Mouse (Mus musculus) neural tube, embryonic 11.5 days (tissue): Measurements from ENCODE around the gene U2surp. TPM values are rescaled to one million over a fixed set of nuclear protein-coding genes. Genes with fewer than 3 reads are reported as not detected.

ENCODE experiments used
- ATAC-seq: fragments of 200-750 bp; cut with Nextera tagmentation; 2 replicates; pipeline ENCODE4 v1.8.0; 2017; ENCODE audit warnings: moderate number of reproducible peaks, mild to moderate bottlenecking, moderate TSS enrichment, moderate library complexity; ENCODE audit not compliant: insufficient read depth, low FRiP score, low TSS enrichment
- DNase-seq: peaks from one replicate; pipeline ENCODE4 v3.0.0-alpha.2; 2015; ENCODE audit warnings: low spot score
- H3K27ac ChIP-seq: fragments of 300-500 bp; sonication (generic); 2 replicates; pipeline ENCODE4 v1.5.1; 2014; ENCODE audit warnings: low read depth, mild to moderate bottlenecking, low read length
- H3K27me3 ChIP-seq: fragments of 300-500 bp; sonication (generic); 2 replicates; pipeline ENCODE4 v1.6.1; 2014; ENCODE audit warnings: mild to moderate bottlenecking, low read length, mixed read lengths; ENCODE audit not compliant: control insufficient read depth, insufficient read depth
- H3K36me3 ChIP-seq: fragments of 300-500 bp; sonication (generic); 2 replicates; pipeline ENCODE4 v1.6.1; 2014; ENCODE audit warnings: mild to moderate bottlenecking, low read length, moderate library complexity, mixed read lengths; ENCODE audit not compliant: control insufficient read depth, insufficient read depth
- H3K4me1 ChIP-seq: fragments of 300-500 bp; sonication (generic); 2 replicates; pipeline ENCODE4 v1.6.1; 2014; ENCODE audit warnings: low read length, mixed read lengths; ENCODE audit not compliant: control insufficient read depth, insufficient read depth
- H3K4me2 ChIP-seq: fragments of 300-500 bp; sonication (generic); 2 replicates; pipeline ENCODE4 v1.6.1; 2014; ENCODE audit warnings: low read depth, mild to moderate bottlenecking, moderate library complexity
- H3K4me3 ChIP-seq: fragments of 300-500 bp; sonication (generic); 2 replicates; pipeline ENCODE4 v1.5.1; 2014; ENCODE audit warnings: low read depth, low read length
- H3K9ac ChIP-seq: fragments of 300-500 bp; sonication (generic); 2 replicates; pipeline ENCODE4 v1.6.1; 2014; ENCODE audit warnings: mild to moderate bottlenecking, low read length
- H3K9me3 ChIP-seq: fragments of 300-500 bp; sonication (generic); 2 replicates; pipeline ENCODE4 v1.6.1; 2016; ENCODE audit warnings: low read length; ENCODE audit not compliant: control insufficient read depth
- WGBS: fragments of 180-500 bp; shearing (Covaris S2); extraction: QIAGEN DNeasy Blood & Tissue Kit; methylation state at CpG from one replicate; pipeline ENCODE4 v1.1.7; 2014; 5-methylcytosine and 5-hydroxymethylcytosine counted together
- polyA plus RNA-seq: library from polyadenylated mRNA; unstranded; fragments of >200 nt; fragmentation: Nextera tagmentation; extraction: Ambion mirVana; gene quantifications from 2 replicates; pipeline ENCODE4 v1.2.1, GENCODE M21; 2014

Gene U2surp
- polyA plus RNA-seq, 1 experiment from 2014 or later, result 119 TPM

DNA sequence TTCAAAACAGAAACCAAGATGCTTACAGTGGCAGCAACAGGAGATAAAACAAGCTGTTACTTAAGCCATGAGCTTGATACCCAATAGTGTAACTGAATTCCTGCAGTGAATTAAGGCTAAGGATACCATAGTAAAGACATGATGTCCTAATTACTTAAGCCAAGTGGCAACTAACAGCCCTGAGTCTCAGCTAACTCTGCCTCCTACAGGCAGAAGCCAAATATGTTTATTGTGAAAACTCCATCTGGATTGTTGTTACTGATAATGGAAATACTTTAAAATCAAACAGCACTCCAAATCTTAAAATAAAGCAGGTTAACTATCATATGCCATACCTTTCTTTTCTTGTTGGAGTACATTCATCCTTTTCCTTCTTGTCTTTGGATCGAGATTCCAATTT, 47.8 kb downstream of the U2surp start:
- no peak overlapping the region for H3K9ac ChIP-seq
- WGBS, result 93% methylated on average over 1 of the region's 1 CpGs
- H3K4me2 ChIP-seq, result no peak overlapping the region
- no peak overlapping the region for H3K4me3 ChIP-seq
- no peaks in the 10 kb centered on the region for H3K9me3 ChIP-seq
- no peaks in the 10 kb centered on the region; the same call in none of the 2 replicates for H3K36me3 ChIP-seq
- no peak overlapping the region for H3K27ac ChIP-seq
- ATAC-seq (no peak), DNase-seq (no peak)
- no peaks in the 10 kb centered on the region for H3K4me1 ChIP-seq
- no peaks in the 10 kb centered on the region for H3K27me3 ChIP-seq

GRCm38 (mm10) chr9:95451931-95452330, 59.9 kb downstream of the U2surp start:
- H3K27ac ChIP-seq, result no peak overlapping the region
- no peak overlapping the region for H3K9ac ChIP-seq
- no peak overlapping the region for H3K4me3 ChIP-seq
- ATAC-seq (no peak), DNase-seq (no peak)
- no peaks in the 10 kb centered on the region for H3K9me3 ChIP-seq
- H3K36me3 ChIP-seq, result no peaks in the 10 kb centered on the region
- WGBS, result 68% methylated on average over 3 of the region's 3 CpGs
- no peak overlapping the region for H3K4me2 ChIP-seq
- H3K27me3 ChIP-seq, result no peaks in the 10 kb centered on the region
- no peaks in the 10 kb centered on the region for H3K4me1 ChIP-seq

GRCm38 (mm10) chr9:95450586-95450985, 61.2 kb downstream of the U2surp start:
- H3K9ac ChIP-seq, result no peak overlapping the region
- H3K36me3 ChIP-seq, result no peaks in the 10 kb centered on the region
- no peaks in the 10 kb centered on the region for H3K27me3 ChIP-seq
- H3K4me1 ChIP-seq, result no peaks in the 10 kb centered on the region
- DNase-seq (no peak), ATAC-seq (no peak)
- H3K4me2 ChIP-seq, result no peak overlapping the region
- 98% methylated on average over 8 of the region's 8 CpGs for WGBS
- no peak overlapping the region for H3K27ac ChIP-seq
- H3K9me3 ChIP-seq, result no peaks in the 10 kb centered on the region
- H3K4me3 ChIP-seq, result no peak overlapping the region

- H3K9ac ChIP-seq, result no peak overlapping the region
- H3K4me1 ChIP-seq, result no peaks in the 10 kb centered on the region
- H3K9me3 ChIP-seq, result no peaks in the 10 kb centered on the region
- no peaks in the 10 kb centered on the region for H3K27me3 ChIP-seq
- DNase-seq (peak; percentile 60), ATAC-seq (no peak)
- no peak overlapping the region for H3K4me3 ChIP-seq
- WGBS, result 17% methylated on average over 13 of the region's 13 CpGs
- no peak overlapping the region for H3K27ac ChIP-seq
- H3K4me2 ChIP-seq, result peak overlapping the region; percentile 25; the same call in 1 of the 2 replicates
- H3K36me3 ChIP-seq, result no peaks in the 10 kb centered on the region
These were observed 69.5 kb downstream of the U2surp start for GRCm38 (mm10) chr9:95442321-95442731.

DNA sequence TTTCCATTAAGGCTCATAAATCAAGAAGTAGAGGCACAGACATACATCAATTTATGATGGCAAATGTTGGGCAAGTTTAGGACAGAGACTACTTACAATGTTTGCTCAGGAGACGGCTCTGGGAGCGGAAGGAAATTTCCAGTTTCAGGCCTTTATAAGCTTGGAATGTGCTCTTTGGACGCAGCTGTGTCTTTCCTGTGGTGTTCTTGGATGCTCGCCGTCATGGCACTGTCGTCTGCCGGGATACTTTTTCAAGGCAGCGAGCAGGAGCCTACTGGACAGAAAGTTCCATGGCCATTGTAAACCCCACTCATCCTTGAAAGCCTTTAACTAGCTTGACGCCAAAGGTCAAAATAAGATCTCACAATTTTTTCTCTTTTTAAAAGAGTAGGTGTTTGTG, 73.9 kb downstream of the U2surp start:
- Histone ChIP-seq H3K27me3 (no peaks in the 10 kb centered on the region), H3K4me3 (no peak overlapping the region), H3K36me3 (no peaks in the 10 kb centered on the region), H3K27ac (no peak overlapping the region), H3K9me3 (no peaks in the 10 kb centered on the region), H3K4me1 (no peaks in the 10 kb centered on the region), H3K9ac (no peak overlapping the region), H3K4me2 (no peak overlapping the region)
- WGBS, result 85% methylated on average over 9 of the region's 9 CpGs
- ATAC-seq (no peak), DNase-seq (no peak)

- ATAC-seq (no peak), DNase-seq (no peak)
- no peak overlapping the region for H3K4me3 ChIP-seq
- H3K27ac ChIP-seq, result no peak overlapping the region
- no peaks in the 10 kb centered on the region for H3K27me3 ChIP-seq
- H3K36me3 ChIP-seq, result no peaks in the 10 kb centered on the region
- no peak overlapping the region for H3K9ac ChIP-seq
- 79% methylated on average over 4 of the region's 4 CpGs for WGBS
- no peak overlapping the region for H3K4me2 ChIP-seq
- no peaks in the 10 kb centered on the region for H3K4me1 ChIP-seq
- H3K9me3 ChIP-seq, result no peaks in the 10 kb centered on the region
These were observed 75.5 kb downstream of the U2surp start for GRCm38 (mm10) chr9:95436294-95436613.

GRCm38 (mm10) chr9:95435506-95436293, 76.1 kb downstream of the U2surp start:
- 84% methylated on average over 20 of the region's 20 CpGs for WGBS
- ATAC-seq, result no peak
- no peak overlapping the region for H3K4me2 ChIP-seq
- no peak for DNase-seq
- H3K9me3 ChIP-seq, result no peaks in the 10 kb centered on the region
- no peaks in the 10 kb centered on the region for H3K4me1 ChIP-seq
- H3K4me3 ChIP-seq, result no peak overlapping the region
- no peak overlapping the region for H3K27ac ChIP-seq
- no peak overlapping the region for H3K9ac ChIP-seq
- H3K27me3 ChIP-seq, result no peaks in the 10 kb centered on the region
- H3K36me3 ChIP-seq, result no peaks in the 10 kb centered on the region

DNA sequence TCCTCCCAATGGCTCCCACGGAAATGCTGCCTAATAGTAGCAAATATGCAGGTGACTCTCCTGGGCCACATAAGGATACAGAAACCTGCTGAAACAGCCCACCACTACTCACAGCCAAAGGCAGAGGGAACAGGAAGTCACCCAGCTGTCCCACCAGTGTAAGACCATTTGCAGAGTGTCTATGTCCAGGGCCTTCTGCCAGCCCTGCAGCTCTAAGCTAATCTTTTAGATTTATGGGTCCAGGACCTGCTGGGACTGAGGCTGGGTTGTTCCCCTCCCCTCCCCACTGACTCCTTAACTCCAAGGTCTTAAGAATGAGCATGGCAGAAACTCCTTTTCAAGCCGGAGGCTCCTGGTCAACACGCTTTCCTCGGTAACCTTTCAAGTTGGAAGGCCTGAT, 83.5 kb downstream of the U2surp start:
- Histone ChIP-seq H3K4me2 (no peak overlapping the region), H3K36me3 (no peaks in the 10 kb centered on the region), H3K9me3 (no peaks in the 10 kb centered on the region), H3K4me3 (no peak overlapping the region), H3K9ac (no peak overlapping the region), H3K27ac (no peak overlapping the region), H3K27me3 (no peaks in the 10 kb centered on the region), H3K4me1 (no peaks in the 10 kb centered on the region)
- DNase-seq (no peak), ATAC-seq (no peak)
- 85% methylated on average over 4 of the region's 4 CpGs for WGBS

GRCm38 (mm10) chr9:95413911-95414310, 97.9 kb downstream of the U2surp start:
- DNase-seq (no peak), ATAC-seq (no peak)
- no peak overlapping the region for H3K4me2 ChIP-seq

More at GRCm38 (mm10) chr9:95413911-95414310, 97.9 kb downstream of the U2surp start:
- Histone ChIP-seq H3K9ac (no peak overlapping the region), H3K27me3 (no peaks in the 10 kb centered on the region), H3K36me3 (no peaks in the 10 kb centered on the region), H3K4me1 (no peaks in the 10 kb centered on the region), H3K4me3 (no peak overlapping the region), H3K9me3 (no peaks in the 10 kb centered on the region), H3K27ac (no peak overlapping the region)
